Mouse (Mus musculus) myocyte (in vitro differentiated cells): ENCODE measurements around the gene Taf10. TPM values are rescaled to one million over a fixed set of nuclear protein-coding genes. Genes with fewer than 3 reads are reported as not detected.
A peak's percentile ranks its signal among the peaks of the same experiment; 100 is the strongest.

Experiments
- H3K27me3 ChIP-seq: one replicate; pipeline ENCODE4 v1.6.1; 2011; ENCODE audit not compliant: control insufficient read depth, insufficient read depth, insufficient read length
- H3K36me3 ChIP-seq: one replicate; pipeline ENCODE4 v1.6.1; 2011; ENCODE audit not compliant: control insufficient read depth, insufficient read depth
- H3K4me2 ChIP-seq: one replicate; pipeline ENCODE4 v1.6.1; 2011; ENCODE audit warnings: low read depth, control low read depth
- H3K4me3 ChIP-seq: one replicate; pipeline ENCODE4 v1.5.1; 2011; ENCODE audit warnings: mild to moderate bottlenecking, control low read depth, moderate library complexity
- H3K79me2 ChIP-seq: one replicate; pipeline ENCODE4 v1.6.1; 2011; ENCODE audit not compliant: control insufficient read depth, insufficient read depth
- H3ac ChIP-seq: one replicate; pipeline ENCODE4 v1.6.1; 2011; ENCODE audit not compliant: control insufficient read depth, insufficient read length
- CEBPB ChIP-seq: IDR thresholded peaks from 2 replicates; pipeline ENCODE4 v1.6.1; 2011; ENCODE audit warnings: mild to moderate bottlenecking, moderate library complexity; ENCODE audit not compliant: poor library complexity, insufficient read depth, severe bottlenecking
- E2F4 ChIP-seq: IDR thresholded peaks from one replicate; pipeline ENCODE4 v1.6.1; 2011; ENCODE audit warnings: mild to moderate bottlenecking, control low read depth, moderate library complexity; ENCODE audit not compliant: insufficient read depth
- MAX ChIP-seq: IDR thresholded peaks from one replicate; pipeline ENCODE4 v1.6.1; 2011; ENCODE audit warnings: low read depth, mild to moderate bottlenecking, control low read depth
- MYOD1 ChIP-seq, 3 experiments: IDR thresholded peaks; one replicate each; pipeline ENCODE4 v1.6.1; 2011; ENCODE audit warnings: control low read depth in 2 of 3, low read depth in 2 of 3, mild to moderate bottlenecking in 2 of 3, moderate library complexity in 1 of 3; ENCODE audit not compliant: insufficient read length in 2 of 3, control insufficient read depth in 1 of 3
- MYOG ChIP-seq, 3 experiments: IDR thresholded peaks; one replicate each; pipeline ENCODE4 v1.6.1; 2011; ENCODE audit warnings: control low read depth in 2 of 3, low read depth in 2 of 3, mild to moderate bottlenecking in 2 of 3; ENCODE audit not compliant: insufficient read length in 2 of 3, control insufficient read depth in 1 of 3, insufficient read depth in 1 of 3
- POLR2A ChIP-seq: IDR thresholded peaks from one replicate; pipeline ENCODE4 v1.6.1; 2011; ENCODE audit warnings: low read depth, mild to moderate bottlenecking, control low read depth, moderate library complexity; ENCODE audit not compliant: insufficient read length
- POLR2AphosphoS2 ChIP-seq: IDR thresholded peaks from one replicate; pipeline ENCODE4 v1.6.1; 2011; ENCODE audit warnings: low read depth, control low read depth; ENCODE audit not compliant: insufficient read length
- REST ChIP-seq: IDR thresholded peaks from one replicate; pipeline ENCODE4 v1.6.1; 2011; ENCODE audit warnings: mild to moderate bottlenecking, control low read depth, moderate library complexity; ENCODE audit not compliant: insufficient read depth, insufficient read length
- SRF ChIP-seq: IDR thresholded peaks from one replicate; pipeline ENCODE4 v1.6.1; 2011; ENCODE audit warnings: low read depth; ENCODE audit not compliant: control insufficient read depth, insufficient read length
- TCF12 ChIP-seq: IDR thresholded peaks from one replicate; pipeline ENCODE4 v1.6.1; 2011; ENCODE audit warnings: mild to moderate bottlenecking, control low read depth; ENCODE audit not compliant: poor library complexity, insufficient read depth, severe bottlenecking
- TCF3 ChIP-seq: IDR thresholded peaks from one replicate; pipeline ENCODE4 v1.6.1; 2011; ENCODE audit warnings: low read depth, control low read depth; ENCODE audit not compliant: insufficient read length
- USF1 ChIP-seq: IDR thresholded peaks from one replicate; pipeline ENCODE4 v1.6.1; 2011; ENCODE audit warnings: low read depth, mild to moderate bottlenecking, control low read depth, moderate library complexity
- polyA plus RNA-seq: library from polyadenylated mRNA; unstranded; fragments of >200 nt; fragmentation: generic; extraction: Trizol; gene quantifications from one replicate; pipeline ENCODE4 v1.2.1, GENCODE M21; 2012; ENCODE audit warnings: missing spikeins

Taf10 gene
- polyA plus RNA-seq, 1 experiment, result 249 TPM

- no peak overlapping the region for H3ac ChIP-seq
- H3K36me3 ChIP-seq, result no peaks in the 10 kb centered on the region
- H3K27me3 ChIP-seq, result peaks cover 21% of the 10 kb centered on the region
- peak; percentile 82 for TF ChIP-seq REST
- no peak for TF ChIP-seq MYOD1 (IDR thresholded peaks at IDR 0.05; ENCODE audit: control insufficient read depth in 1 of 3, insufficient read length in 2 of 3, low read depth in 2 of 3)
- no peak for TF ChIP-seq POLR2AphosphoS2
- TF ChIP-seq POLR2A, result no peak
- TF ChIP-seq CEBPB, result no peak
- H3K4me3 ChIP-seq, result no peak overlapping the region
- H3K79me2 ChIP-seq, result no peaks in the 10 kb centered on the region
- H3K4me2 ChIP-seq, result no peak overlapping the region
Observed at GRCm38 (mm10) chr7:105761813-105762484, 17.8 kb upstream of the Taf10 start.

DNA sequence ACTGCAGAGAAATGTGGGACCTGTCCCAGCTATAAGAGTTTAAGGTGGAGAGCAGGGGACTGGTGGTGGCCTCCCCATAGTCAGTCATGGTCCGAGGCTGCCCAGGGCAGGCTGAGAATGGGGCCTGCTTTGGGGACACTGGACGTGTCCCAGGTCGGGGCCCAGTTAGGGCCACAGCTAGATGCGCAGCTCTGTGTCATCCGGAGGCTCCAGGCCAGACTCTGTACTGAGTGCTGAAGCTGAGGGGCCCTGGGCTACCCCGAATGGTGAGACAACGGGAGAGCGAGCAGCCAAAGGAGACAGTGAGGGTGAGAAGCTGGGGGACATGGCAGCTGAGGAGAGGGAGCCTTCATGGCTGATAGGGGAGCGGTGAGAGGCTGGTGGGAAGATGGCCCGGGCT is 9.1 kb upstream of the Taf10 start:
- Histone ChIP-seq H3K27me3 (peaks cover 15% of the 10 kb centered on the region), H3ac (no peak overlapping the region), H3K4me3 (no peak overlapping the region), H3K36me3 (no peaks in the 10 kb centered on the region), H3K4me2 (no peak overlapping the region), H3K79me2 (no peaks in the 10 kb centered on the region)
- TF ChIP-seq MYOD1 (IDR thresholded peaks at IDR 0.05; ENCODE audit: control insufficient read depth in 1 of 3, insufficient read length in 2 of 3, low read depth in 2 of 3) (no peak), E2F4 (no peak), USF1 (no peak), SRF (no peak), POLR2AphosphoS2 (no peak), MYOG (IDR thresholded peaks at IDR 0.05; ENCODE audit: control insufficient read depth in 1 of 3, insufficient read depth in 1 of 3, insufficient read length in 2 of 3, low read depth in 2 of 3) (no peak), CEBPB (no peak), TCF12 (no peak), REST (no peak), TCF3 (no peak), MAX (no peak), POLR2A (no peak)

DNA sequence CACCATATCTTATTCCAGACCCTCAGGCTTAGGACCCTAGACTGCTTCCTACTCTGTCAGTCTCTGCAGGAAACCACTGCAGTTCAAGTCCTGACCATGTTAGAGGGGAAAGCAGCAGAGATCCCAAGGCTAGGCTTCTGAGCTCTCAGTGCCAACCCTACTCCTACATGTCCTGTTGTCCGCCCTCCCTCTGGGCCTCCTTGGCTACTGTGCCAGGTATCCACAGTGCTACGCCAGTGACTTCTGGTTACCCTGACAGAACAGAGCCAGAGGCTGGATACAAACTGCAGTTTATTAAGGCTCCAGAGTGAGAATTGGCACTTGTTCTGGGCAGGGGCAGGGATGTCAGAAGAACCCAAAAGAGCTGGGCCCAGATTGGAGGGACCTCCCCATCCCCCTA is 8.6 kb upstream of the Taf10 start:
- Histone ChIP-seq H3K4me3 (peak overlapping the region; percentile 52), H3K27me3 (peaks cover 14% of the 10 kb centered on the region), H3K79me2 (no peaks in the 10 kb centered on the region), H3K36me3 (no peaks in the 10 kb centered on the region), H3K4me2 (no peak overlapping the region), H3ac (no peak overlapping the region)
- no peak for TF ChIP-seq POLR2A
- TF ChIP-seq CEBPB, result no peak
- TF ChIP-seq SRF, result no peak
- no peak for TF ChIP-seq USF1
- no peak for TF ChIP-seq TCF3

- H3K27me3 ChIP-seq, result peaks cover 12% of the 10 kb centered on the region
- peak within 1 kb of the TSS; percentile 52 for H3K4me3 ChIP-seq
- peak within 1 kb of the TSS; percentile 19 for H3ac ChIP-seq
- no peaks in the 10 kb centered on the region for H3K36me3 ChIP-seq
- H3K4me2 ChIP-seq, result peak within 1 kb of the TSS; percentile 99
- TF ChIP-seq TCF12, result no peak
- peak; percentile 21 for TF ChIP-seq POLR2A
- peak; percentile 100 for TF ChIP-seq USF1
- no peak for TF ChIP-seq REST
- TF ChIP-seq MYOG (IDR thresholded peaks at IDR 0.05; ENCODE audit: control insufficient read depth in 1 of 3, insufficient read depth in 1 of 3, insufficient read length in 2 of 3, low read depth in 2 of 3), result no peak
- no peak for TF ChIP-seq MAX
- peak; percentile 25 for TF ChIP-seq POLR2AphosphoS2
- TF ChIP-seq CEBPB, result no peak
- no peak for TF ChIP-seq MYOD1 (IDR thresholded peaks at IDR 0.05; ENCODE audit: control insufficient read depth in 1 of 3, insufficient read length in 2 of 3, low read depth in 2 of 3)
- TF ChIP-seq E2F4, result no peak
- no peak for TF ChIP-seq SRF
- no peak for TF ChIP-seq TCF3
- H3K79me2 ChIP-seq, result no peaks in the 10 kb centered on the region
Observed at GRCm38 (mm10) chr7:105751491-105752433, 7.6 kb upstream of the Taf10 start, which contains the start of gene Tpp1. Gene Tpp1, minus strand, starts transcription at chr7:105752235.
